Mouse (Mus musculus): ENCODE results near the gene Hoxd12. TPM values are rescaled to one million over a fixed set of nuclear protein-coding genes. Genes with fewer than 3 reads are reported as not detected.

The Hoxd12 gene
- total RNA-seq, 2 experiments from 2014 or later, result not detected

DNA sequence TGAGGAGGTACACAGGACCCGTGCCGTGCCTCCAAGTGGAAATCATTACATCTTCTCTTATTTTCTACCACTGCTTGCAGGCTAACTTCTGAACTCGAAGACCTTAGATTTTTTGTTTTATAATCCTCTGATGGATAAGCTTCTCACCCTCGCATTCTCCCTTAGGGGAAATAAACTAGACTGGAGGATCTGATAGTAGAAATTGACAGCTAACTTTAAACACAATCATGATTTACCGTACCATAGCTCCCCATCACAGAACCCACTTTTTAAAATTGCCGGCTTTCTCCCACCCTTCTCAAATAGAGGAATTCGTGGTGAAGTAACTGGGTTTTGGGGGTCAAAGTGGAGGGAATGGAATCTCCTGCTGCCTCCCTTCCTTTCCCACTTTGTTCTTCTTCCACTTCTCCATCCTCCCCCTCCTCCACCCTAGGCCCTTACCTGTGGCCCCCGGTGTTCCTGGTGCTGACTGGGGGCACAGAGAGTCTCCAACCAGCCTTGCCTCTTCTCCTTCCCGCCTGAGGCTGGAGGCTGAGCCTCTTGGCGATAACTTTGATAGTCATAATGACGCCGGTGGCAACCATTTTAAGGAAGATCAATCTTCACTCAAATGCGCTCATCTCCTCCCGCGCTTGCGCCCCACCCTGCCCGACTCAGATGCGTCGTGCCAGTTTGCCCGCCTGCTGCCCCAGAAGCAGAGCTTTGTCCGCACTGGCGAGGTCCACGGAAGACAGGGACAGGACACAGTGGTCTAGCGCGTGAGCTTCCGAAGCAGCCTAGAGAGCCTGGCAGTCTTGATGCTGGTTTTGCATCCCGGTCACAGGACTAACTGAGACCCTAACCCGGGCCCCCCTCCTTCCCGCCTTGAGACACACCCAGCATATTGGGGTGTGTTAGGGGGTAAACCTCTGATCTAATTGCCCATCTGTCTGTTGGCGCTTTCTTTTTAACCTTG is 14.1 kb upstream of the Hoxd12 start:
- DNase-seq (ENCODE audit: low spot score in 2 of 2), result no peak
- intact Hi-C loops (cut with DNase I), result loop anchor here (5.0 to 10.0 kb wide), 2 partner anchors 526 to 1108 kb away; no protein-coding TSS in a partner anchor

DNA sequence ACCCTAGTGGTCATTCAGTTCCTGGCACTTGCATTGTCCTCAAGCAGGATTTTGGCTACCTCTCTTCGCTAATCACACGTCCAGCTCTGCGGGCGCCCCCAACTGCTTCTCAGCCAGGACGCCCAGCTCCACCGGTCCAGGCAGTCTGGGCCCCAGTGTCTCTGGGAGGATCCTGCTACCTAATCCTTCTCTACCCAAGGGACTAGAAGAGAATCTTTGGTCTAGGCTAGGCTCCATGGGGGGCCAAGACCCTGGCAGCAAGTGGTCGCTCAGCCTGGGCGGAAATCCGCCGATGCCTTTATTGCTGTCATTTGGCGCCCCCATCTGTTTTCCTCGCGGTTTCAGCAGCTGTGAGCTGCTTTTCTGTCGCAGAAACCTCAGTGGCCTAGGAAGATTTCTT is 13.1 kb upstream of the Hoxd12 start:
- DNase-seq (ENCODE audit: low spot score in 2 of 2), result peak in 1 of 2 experiments; percentile 60
- intact Hi-C loops (cut with DNase I), result loop anchor here (2.0 to 10.0 kb wide), 4 partner anchors 527 to 1109 kb away; no protein-coding TSS in a partner anchor

DNA sequence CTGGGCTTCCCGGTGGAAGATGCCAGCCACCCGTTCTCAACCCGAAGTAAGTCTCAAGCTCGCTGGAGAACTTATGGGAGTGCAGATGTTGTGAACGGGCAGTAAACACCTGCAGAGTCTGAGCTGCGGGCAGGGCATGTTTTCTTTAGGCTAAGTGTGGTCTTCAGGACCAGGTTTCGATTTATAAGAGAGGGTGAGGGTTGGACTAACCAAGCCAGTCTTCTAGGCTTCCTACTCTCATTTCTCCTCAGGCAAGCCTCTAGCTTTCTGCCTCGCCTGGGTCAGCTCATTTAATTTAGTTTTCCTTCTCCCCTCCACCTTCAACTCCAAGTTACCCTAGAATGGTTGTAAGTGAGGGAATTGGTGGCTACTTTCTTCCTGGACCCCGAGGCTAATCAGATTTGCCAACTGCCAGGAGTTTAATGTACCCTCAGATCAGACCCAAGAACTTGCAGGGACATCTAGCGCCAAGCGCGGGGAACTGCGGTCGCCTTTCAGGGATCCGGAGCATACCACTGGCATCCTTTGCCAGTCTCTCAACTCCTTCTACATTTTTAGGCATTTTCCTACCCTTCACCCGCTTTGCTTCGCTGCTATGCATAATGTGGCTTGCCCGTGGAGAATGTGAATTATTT is 11.4 kb upstream of the Hoxd12 start:
- intact Hi-C loops (cut with DNase I), result loop anchor here (2.0 to 10.0 kb wide), 4 partner anchors 529 to 1111 kb away; no protein-coding TSS in a partner anchor

GRCm38 (mm10) chr2:74666411-74666810 is 8.4 kb upstream of the Hoxd12 start:
- intact Hi-C loops (cut with DNase I), result loop anchor here (10.0 kb wide), 1 partner anchor 532 kb away; no protein-coding TSS in a partner anchor
- DNase-seq (ENCODE audit: low spot score in 2 of 2), result no peak

More for the DNA sequence above, 11.4 kb upstream of the Hoxd12 start:
- DNase-seq (ENCODE audit: low spot score in 2 of 2), result peak; percentile 51 to 78

DNA sequence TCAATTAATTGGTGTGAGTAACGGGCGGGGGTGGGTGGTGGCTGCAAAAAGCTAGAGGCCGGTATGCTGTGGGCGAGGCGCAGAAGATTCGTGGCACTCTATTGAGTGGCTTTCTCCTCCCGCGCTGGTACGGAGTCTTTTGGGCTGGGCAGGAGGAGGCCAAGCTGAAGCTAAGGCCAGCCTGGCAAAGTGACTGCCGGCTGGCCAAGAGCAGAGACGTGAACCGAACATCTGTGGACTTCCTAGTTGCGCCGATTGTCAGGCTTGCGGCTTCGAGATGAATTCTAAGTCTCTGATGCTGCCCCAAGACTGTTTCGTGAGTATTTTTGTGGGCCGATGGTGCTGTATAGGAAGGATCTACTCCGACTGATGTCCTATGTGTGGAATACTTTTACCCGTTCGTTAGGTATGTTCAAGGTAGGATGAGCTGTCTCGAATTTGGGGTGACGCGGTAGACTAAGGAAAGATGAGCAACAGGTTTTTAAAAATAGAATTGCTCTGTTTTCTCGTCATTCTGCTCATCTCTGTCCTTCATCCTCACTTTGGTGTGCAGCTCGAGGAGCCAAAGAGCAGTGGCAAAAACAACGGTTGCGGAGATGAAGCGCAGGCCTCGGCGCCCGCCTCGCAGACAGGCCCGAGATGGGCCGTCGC is 7.5 kb upstream of the Hoxd12 start:
- no peak for DNase-seq (ENCODE audit: low spot score in 2 of 2)
- intact Hi-C loops (cut with DNase I), result loop anchor here (10.0 kb wide), 1 partner anchor 533 kb away; no protein-coding TSS in a partner anchor

- intact Hi-C loops (cut with DNase I), result loop anchor here (10.0 kb wide), 1 partner anchor 533 kb away; no protein-coding TSS in a partner anchor
- no peak for DNase-seq (ENCODE audit: low spot score in 2 of 2)
Measured at GRCm38 (mm10) chr2:74667842-74668357, 6.9 kb upstream of the Hoxd12 start, which contains the start of gene Hoxd13. Gene Hoxd13, plus strand, starts transcription at chr2:74668310.

GRCm38 (mm10) chr2:74668370-74669229 is 6.2 kb upstream of the Hoxd12 start:
- no peak for DNase-seq (ENCODE audit: low spot score in 2 of 2)
- intact Hi-C loops (cut with DNase I), result loop anchor here (10.0 kb wide), 1 partner anchor 534 kb away; no protein-coding TSS in a partner anchor

- intact Hi-C loops (cut with DNase I), result loop anchor here (10.0 kb wide), 1 partner anchor 534 kb away; no protein-coding TSS in a partner anchor
- no peak for DNase-seq (ENCODE audit: low spot score in 2 of 2)
Measured at GRCm38 (mm10) chr2:74669230-74669578, 5.6 kb upstream of the Hoxd12 start.

DNA sequence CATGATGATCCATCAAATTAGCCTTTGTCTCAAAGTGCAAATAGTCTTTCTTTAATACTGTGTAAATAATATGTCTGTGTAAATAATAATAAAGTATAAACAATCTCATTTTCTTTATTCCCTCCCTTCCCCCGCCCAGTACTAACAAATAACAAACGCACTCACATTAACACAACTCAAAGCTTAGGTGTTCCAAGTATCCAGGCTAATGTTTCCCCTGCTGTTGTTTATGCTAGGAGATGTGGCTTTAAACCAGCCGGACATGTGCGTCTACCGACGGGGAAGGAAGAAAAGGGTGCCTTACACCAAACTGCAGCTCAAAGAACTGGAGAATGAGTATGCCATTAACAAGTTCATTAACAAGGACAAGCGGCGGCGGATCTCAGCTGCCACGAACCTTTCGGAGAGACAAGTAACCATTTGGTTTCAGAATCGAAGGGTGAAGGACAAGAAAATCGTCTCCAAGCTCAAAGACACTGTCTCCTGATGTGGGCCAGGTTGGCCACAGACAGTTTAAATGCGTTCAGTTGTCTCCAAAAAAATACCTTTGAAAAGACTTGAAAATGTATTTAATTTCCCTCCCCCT is 5.1 kb upstream of the Hoxd12 start:
- no peak for DNase-seq (ENCODE audit: low spot score in 2 of 2)
- intact Hi-C loops (cut with DNase I), result loop anchor here (10.0 kb wide), 2 partner anchors 535 to 1395 kb away; partner anchors contain the start of gene Sp9

- DNase-seq (ENCODE audit: low spot score in 2 of 2), result no peak
- intact Hi-C loops (cut with DNase I), result loop anchor here (10.0 kb wide), 1 partner anchor 1396 kb away; the partner anchor contains the start of gene Sp9
Measured at GRCm38 (mm10) chr2:74670632-74671188, 4.1 kb upstream of the Hoxd12 start.

DNA sequence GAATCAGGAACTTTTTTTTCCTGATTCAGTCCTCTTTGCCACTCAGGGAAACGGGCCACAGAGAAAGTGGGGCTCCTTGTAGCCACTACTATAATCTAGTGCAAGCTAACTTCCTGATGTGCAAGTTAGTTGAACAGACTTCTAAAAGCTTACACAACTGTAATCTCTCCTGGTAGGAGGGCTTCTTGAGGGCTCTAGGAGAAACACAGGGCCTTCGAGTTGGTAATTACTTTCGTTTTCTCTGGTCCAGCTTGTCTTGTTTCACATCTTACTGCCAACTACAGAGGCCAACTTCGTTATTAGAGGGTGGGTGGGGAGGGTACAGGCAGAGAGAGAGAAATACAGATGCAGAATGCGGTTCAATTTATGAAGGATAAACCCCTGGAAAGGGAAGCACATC is 3.0 kb upstream of the Hoxd12 start:
- DNase-seq (ENCODE audit: low spot score in 2 of 2), result no peak
- intact Hi-C loops (cut with DNase I), result loop anchor here (10.0 kb wide), 1 partner anchor 1397 kb away; the partner anchor contains the start of gene Sp9

- intact Hi-C loops (cut with DNase I), result loop anchor here (10.0 kb wide), 1 partner anchor 1398 kb away; the partner anchor contains the start of gene Sp9
- peak in 1 of 2 experiments; percentile 34 for DNase-seq (ENCODE audit: low spot score in 2 of 2)
Measured at GRCm38 (mm10) chr2:74672481-74673362, 2.1 kb upstream of the Hoxd12 start.

DNA sequence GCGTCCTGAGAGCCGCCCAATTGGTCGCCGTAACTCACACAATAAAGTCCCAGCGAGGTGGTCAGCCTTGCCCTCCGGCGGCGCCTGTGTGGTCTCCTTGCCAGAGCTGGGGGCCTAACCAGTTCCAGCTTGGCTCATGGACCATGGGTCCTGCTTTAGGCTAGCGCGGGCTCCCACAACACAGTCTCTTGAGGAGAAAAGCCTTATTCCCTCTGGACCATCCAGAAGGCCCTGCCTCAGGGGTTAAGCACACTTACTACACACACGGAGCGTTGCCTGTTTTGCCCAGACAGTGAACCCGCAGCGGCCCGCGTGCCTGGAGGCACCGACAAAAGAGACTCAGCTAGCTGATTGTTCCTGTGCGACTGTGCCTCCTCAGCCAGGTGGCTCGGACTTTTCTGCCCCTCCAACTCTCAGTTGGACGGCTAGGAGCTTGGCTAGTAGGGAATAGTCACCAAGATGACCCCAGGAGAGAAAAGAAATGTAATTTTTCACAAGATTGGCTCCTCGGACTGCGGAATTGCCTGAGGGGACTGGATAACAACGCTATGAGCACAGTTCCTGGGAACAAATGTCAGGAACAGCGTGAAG is 883 bp upstream of the Hoxd12 start:
- intact Hi-C loops (cut with DNase I), result loop anchor here (10.0 kb wide), 1 partner anchor 1399 kb away; the partner anchor contains the start of gene Sp9
- DNase-seq (ENCODE audit: low spot score in 2 of 2), result no peak

DNA sequence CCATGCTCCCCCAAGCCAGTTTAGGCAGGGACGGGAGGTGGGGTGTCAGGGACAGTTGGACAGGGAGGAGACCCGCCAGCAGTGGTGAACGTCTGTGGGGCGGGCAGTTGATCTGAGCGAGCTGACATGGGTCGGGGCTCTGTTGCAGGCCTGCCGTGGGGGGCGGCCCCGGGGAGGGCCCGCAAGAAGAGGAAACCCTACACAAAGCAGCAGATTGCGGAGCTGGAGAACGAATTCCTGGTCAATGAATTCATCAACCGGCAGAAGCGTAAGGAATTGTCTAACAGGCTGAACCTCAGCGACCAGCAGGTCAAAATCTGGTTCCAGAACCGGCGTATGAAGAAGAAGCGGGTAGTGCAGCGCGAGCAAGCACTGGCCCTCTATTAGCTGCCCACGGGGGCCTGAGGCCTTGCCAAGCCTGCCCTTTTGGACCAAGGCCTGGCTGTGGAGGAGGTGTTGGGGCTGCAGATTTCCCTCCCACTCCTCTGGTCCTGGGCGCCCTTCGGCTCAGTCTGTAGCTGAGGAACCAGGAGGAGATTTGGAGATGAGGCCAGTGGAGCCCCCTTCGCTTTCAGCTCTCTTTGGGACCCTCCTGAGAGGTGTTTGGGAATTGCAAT is 961 bp downstream of the Hoxd12 start:
- no peak for DNase-seq (ENCODE audit: low spot score in 2 of 2)
- intact Hi-C loops (cut with DNase I), result loop anchor here (10.0 kb wide), 1 partner anchor 1401 kb away; the partner anchor contains the start of gene Sp9

GRCm38 (mm10) chr2:74676376-74677052 is 1.7 kb downstream of the Hoxd12 start:
- intact Hi-C loops (cut with DNase I), result loop anchor here (10.0 kb wide), 1 partner anchor 1402 kb away; the partner anchor contains the start of gene Sp9
- DNase-seq (ENCODE audit: low spot score in 2 of 2), result no peak
